In the genomic region with DNA sequence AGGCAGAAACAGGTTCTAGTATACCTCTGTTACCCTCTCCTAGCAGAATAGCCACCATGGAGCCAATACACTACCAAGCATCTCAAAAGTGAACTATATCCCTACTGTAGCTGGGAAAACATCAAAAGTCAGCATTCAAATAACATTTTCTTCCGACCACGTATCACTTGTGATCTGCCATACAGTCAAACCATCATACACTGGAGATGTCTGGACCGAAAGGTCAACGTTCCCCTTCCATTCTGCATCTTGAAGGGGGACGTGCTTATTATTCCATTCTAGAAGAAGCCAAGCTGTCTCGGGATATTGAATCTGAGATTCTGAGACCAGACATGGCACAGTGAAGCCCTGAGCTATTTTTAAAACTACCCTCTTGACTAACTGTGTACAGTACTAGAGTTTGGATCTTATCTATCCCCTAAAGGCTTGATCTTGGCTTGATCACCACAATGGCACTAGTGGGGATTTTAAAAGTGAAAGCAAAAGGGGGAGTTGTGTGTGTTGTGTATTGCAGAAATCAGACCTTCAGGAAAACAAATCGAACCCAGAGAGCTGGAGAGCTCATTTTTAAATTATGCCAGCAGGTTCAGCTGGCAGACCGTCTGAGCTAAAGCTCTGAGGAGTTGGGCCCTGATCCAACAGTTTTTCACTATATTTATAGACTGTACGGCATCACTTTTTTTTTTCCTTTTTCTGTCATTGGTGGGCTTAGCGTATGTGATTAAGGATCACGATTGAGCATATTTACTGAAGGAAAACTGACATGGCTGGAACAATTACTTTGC, we compare ENCODE assay signal across 11 mouse cellular contexts.
DNase-seq lines count a peak whose midpoint lies in the region; ATAC-seq and TF ChIP-seq lines count a peak whose summit lies in the region.
"Had no signal": no experiment of that assay in that cellular context is flagged by ENCODE, and none has a peak within 500 bp of the region (broad histone marks: within the 10 kb centered on the region; RNA-seq: fewer than 3 reads in every experiment).

No protein-coding gene starts in this region.

- no peak overlapping the region for H3ac ChIP-seq in myocyte (ENCODE audit: control insufficient read depth, insufficient read length)

- 65% methylated on average over 11 of the region's 11 CpGs for WGBS in lung, embryonic 15.5 days

- no peaks in the 10 kb centered on the region for H3K79me2 ChIP-seq in myocyte (ENCODE audit: control insufficient read depth, insufficient read depth)

- 0 out of 2 replicates have a peak overlapping the region, but pooled peaks have one; percentile 1 for H3K4me3 ChIP-seq in lung, embryonic 15.5 days
- no peak overlapping the region for H3K4me3 ChIP-seq in myocyte
- H3K4me3 ChIP-seq: limb, embryonic 13.5 days had no signal

- no peak for TF ChIP-seq POLR2A in myocyte (IDR thresholded peaks at IDR 0.05; ENCODE audit: insufficient read length, low read depth)

- H3K4me1 ChIP-seq in lung, embryonic 15.5 days: peaks cover 5% of the 10 kb centered on the region; the same call in 1 of the 2 replicates

- DNase-seq in frontal cortex, postnatal 36 days (ENCODE audit: low spot score in 2 of 2): peak; percentile 14 to 15
- DNase-seq in frontal cortex, postnatal 10 days (ENCODE audit: low spot score in 2 of 2): no peak
- DNase-seq in lung, postnatal 4 days: no peak
- DNase-seq in brain, embryonic 18.5 days (ENCODE audit: low read depth, low spot score): peak; percentile 47
- no peak for DNase-seq in natural killer cell, adult 2 months (ENCODE audit: low spot score in 2 of 2)

- ATAC-seq in lung, embryonic 15.5 days (ENCODE audit: borderline replicate concordance, extremely low read depth, low FRiP score, low TSS enrichment): no peak
- no peak for ATAC-seq in activated CD4-positive, CD25-positive, alpha-beta regulatory T cell, adult 4 months
- ATAC-seq: hindbrain, embryonic 16.5 days; midbrain, embryonic 16.5 days had no signal

- no peak overlapping the region for H3K27ac ChIP-seq in lung, embryonic 15.5 days
- H3K27ac ChIP-seq: limb, embryonic 13.5 days had no signal

- H3K9me3 ChIP-seq in lung, embryonic 15.5 days: no peaks in the 10 kb centered on the region
- H3K9me3 ChIP-seq: limb, embryonic 13.5 days had no signal

- H3K36me3 ChIP-seq in lung, embryonic 15.5 days: no peaks in the 10 kb centered on the region
- no peaks in the 10 kb centered on the region for H3K36me3 ChIP-seq in myocyte (ENCODE audit: control insufficient read depth, insufficient read depth)
- H3K36me3 ChIP-seq: limb, embryonic 13.5 days had no signal

- no peaks in the 10 kb centered on the region for H3K27me3 ChIP-seq in lung, embryonic 15.5 days
- no peaks in the 10 kb centered on the region for H3K27me3 ChIP-seq in myocyte (ENCODE audit: control insufficient read depth, insufficient read depth, insufficient read length)
- H3K27me3 ChIP-seq: limb, embryonic 13.5 days had no signal

- H3K9ac ChIP-seq in lung, embryonic 15.5 days: no peak overlapping the region
- H3K9ac ChIP-seq: limb, embryonic 13.5 days had no signal

- H3K4me2 ChIP-seq in lung, embryonic 15.5 days: peak overlapping the region; percentile 7
- peak overlapping the region; percentile 40 for H3K4me2 ChIP-seq in myocyte (ENCODE audit: low read depth)
- H3K4me2 ChIP-seq: limb, embryonic 13.5 days had no signal

TF ChIP-seq in myocyte, 11 proteins besides CTCF, POLR2A, EP300 and RAD21:
- TF ChIP-seq REST (IDR thresholded peaks at IDR 0.05; ENCODE audit: insufficient read depth, insufficient read length): no peak
- no peak for TF ChIP-seq MYOG (IDR thresholded peaks at IDR 0.05; ENCODE audit: control insufficient read depth in 1 of 3, insufficient read depth in 1 of 3, insufficient read length in 2 of 3, low read depth in 2 of 3)
- no peak for TF ChIP-seq MAX (IDR thresholded peaks at IDR 0.05; ENCODE audit: low read depth)

Comparison
In these comparisons a context has a peak if more than half of its experiments do, and no peak if none do; other contexts are left out.
1. DNase-seq: peak in frontal cortex, postnatal 36 days (2 of 2) and brain, embryonic 18.5 days (single experiment); none in frontal cortex, postnatal 10 days (0 of 2), lung, postnatal 4 days (0 of 2) and natural killer cell, adult 2 months (0 of 2).